Mouse (Mus musculus) kidney, embryonic 15.5 days (tissue): ENCODE data around the gene S100a1. TPM values are rescaled to one million over a fixed set of nuclear protein-coding genes. Genes with fewer than 3 reads are reported as not detected.

Source experiments
- ATAC-seq: fragments of 200-750 bp; cut with Nextera tagmentation; replicated peaks from 2 replicates; pipeline ENCODE4 v1.8.0; 2017; ENCODE audit warnings: moderate TSS enrichment; ENCODE audit not compliant: low FRiP score
- H3K27ac ChIP-seq: fragments of 300-500 bp; sonication (generic); 2 replicates; pipeline ENCODE4 v1.5.1; 2015; ENCODE audit warnings: mild to moderate bottlenecking, inconsistent platforms
- H3K27me3 ChIP-seq: fragments of 300-500 bp; sonication (generic); 2 replicates; pipeline ENCODE4 v1.6.1; 2015; ENCODE audit warnings: inconsistent platforms
- H3K36me3 ChIP-seq: fragments of 300-500 bp; sonication (generic); 2 replicates; pipeline ENCODE4 v1.6.1; 2015; ENCODE audit warnings: inconsistent platforms
- H3K4me1 ChIP-seq: fragments of 300-500 bp; sonication (generic); 2 replicates; pipeline ENCODE4 v1.6.1; 2015; ENCODE audit warnings: inconsistent platforms
- H3K4me2 ChIP-seq: fragments of 300-500 bp; sonication (generic); 2 replicates; pipeline ENCODE4 v1.6.1; 2015; ENCODE audit warnings: moderate library complexity, mild to moderate bottlenecking, inconsistent platforms
- H3K4me3 ChIP-seq: fragments of 300-500 bp; sonication (generic); replicated peaks from 2 replicates; pipeline ENCODE4 v1.5.1; 2015; ENCODE audit warnings: mild to moderate bottlenecking, inconsistent platforms
- H3K9ac ChIP-seq: fragments of 300-500 bp; sonication (generic); 2 replicates; pipeline ENCODE4 v1.6.1; 2015; ENCODE audit warnings: mild to moderate bottlenecking, inconsistent platforms
- H3K9me3 ChIP-seq: fragments of 300-500 bp; sonication (generic); replicated peaks from 2 replicates; pipeline ENCODE4 v1.6.1; 2016; ENCODE audit warnings: inconsistent platforms
- WGBS: fragments of 180-500 bp; shearing (Covaris S2); methylation state at CpG from one replicate; pipeline ENCODE4 v1.1.7; 2015; ENCODE audit warnings: mixed read lengths; 5-methylcytosine and 5-hydroxymethylcytosine counted together
- polyA plus RNA-seq: library from polyadenylated mRNA; unstranded; fragments of >200 nt; fragmentation: Nextera tagmentation; extraction: Ambion mirVana; gene quantifications from 2 replicates; pipeline ENCODE4 v1.2.1, GENCODE M21; 2015

S100a1 gene
- polyA plus RNA-seq, 1 experiment from 2014 or later, result 79.4 TPM

- H3K36me3 ChIP-seq, result no peaks in the 10 kb centered on the region
- no peak overlapping the region for H3K9ac ChIP-seq
- no peaks in the 10 kb centered on the region for H3K27me3 ChIP-seq
- 89% methylated on average over 7 of the region's 7 CpGs for WGBS
- no peak for ATAC-seq
- no peaks in the 10 kb centered on the region for H3K9me3 ChIP-seq
- H3K27ac ChIP-seq, result no peak overlapping the region
- peaks cover 11% of the 10 kb centered on the region; the same call in 1 of the 2 replicates for H3K4me1 ChIP-seq
- H3K4me3 ChIP-seq, result no peak overlapping the region
- no peak overlapping the region for H3K4me2 ChIP-seq
Observed at GRCm38 (mm10) chr3:90527291-90527873, 13.2 kb upstream of the S100a1 start.

GRCm38 (mm10) chr3:90526580-90526979, 12.4 kb upstream of the S100a1 start, which contains the start of gene S100a14:
Gene S100a14, plus strand, starts transcription at chr3:90526856.
- Histone ChIP-seq H3K9me3 (no peaks in the 10 kb centered on the region), H3K4me1 (peaks cover 11% of the 10 kb centered on the region; the same call in 1 of the 2 replicates), H3K4me2 (no peak within 1 kb of the TSS), H3K9ac (no peak within 1 kb of the TSS), H3K4me3 (no peak within 1 kb of the TSS), H3K27ac (0 out of 2 replicates have a peak within 1 kb of the TSS, but pooled peaks have one; percentile 2), H3K36me3 (no peaks in the 10 kb centered on the region), H3K27me3 (no peaks in the 10 kb centered on the region)
- WGBS, result 57% methylated on average over 5 of the region's 5 CpGs
- ATAC-seq, result peak; percentile 69; the same call in 1 of the 2 replicates

- H3K9me3 ChIP-seq, result no peaks in the 10 kb centered on the region
- no peaks in the 10 kb centered on the region for H3K27me3 ChIP-seq
- 66% methylated on average over 2 of the region's 2 CpGs for WGBS
- no peak overlapping the region for H3K4me2 ChIP-seq
- no peak for ATAC-seq
- H3K9ac ChIP-seq, result no peak overlapping the region
- no peak overlapping the region for H3K4me3 ChIP-seq
- no peaks in the 10 kb centered on the region for H3K36me3 ChIP-seq
- 0 out of 2 replicates have a peak overlapping the region, but pooled peaks have one; percentile 2 for H3K27ac ChIP-seq
- H3K4me1 ChIP-seq, result peaks cover 11% of the 10 kb centered on the region; the same call in 1 of the 2 replicates
Observed at GRCm38 (mm10) chr3:90526076-90526475, 11.9 kb upstream of the S100a1 start.

- peaks cover 11% of the 10 kb centered on the region; the same call in 1 of the 2 replicates for H3K4me1 ChIP-seq
Observed at GRCm38 (mm10) chr3:90525421-90525820, 11.2 kb upstream of the S100a1 start.

GRCm38 (mm10) chr3:90517711-90518110, 3.5 kb upstream of the S100a1 start:
- Histone ChIP-seq H3K27ac (no peak overlapping the region), H3K27me3 (no peaks in the 10 kb centered on the region), H3K4me1 (peaks cover 24% of the 10 kb centered on the region), H3K36me3 (no peaks in the 10 kb centered on the region), H3K9ac (no peak overlapping the region), H3K4me3 (no peak overlapping the region), H3K9me3 (no peaks in the 10 kb centered on the region), H3K4me2 (no peak overlapping the region)
- no peak for ATAC-seq
- 82% methylated on average over 4 of the region's 4 CpGs for WGBS

More at GRCm38 (mm10) chr3:90525421-90525820, 11.2 kb upstream of the S100a1 start:
- H3K36me3 ChIP-seq, result no peaks in the 10 kb centered on the region
- no peak overlapping the region for H3K9ac ChIP-seq
- H3K4me3 ChIP-seq, result no peak overlapping the region
- 0 out of 2 replicates have a peak, but pooled peaks have one; percentile 30 for ATAC-seq
- 65% methylated on average over 4 of the region's 4 CpGs for WGBS
- H3K4me2 ChIP-seq, result no peak overlapping the region
- no peak overlapping the region for H3K27ac ChIP-seq
- H3K27me3 ChIP-seq, result no peaks in the 10 kb centered on the region
- no peaks in the 10 kb centered on the region for H3K9me3 ChIP-seq

GRCm38 (mm10) chr3:90515789-90516188, 1.6 kb upstream of the S100a1 start:
- H3K4me2 ChIP-seq, result peak overlapping the region; percentile 80; the same call in 1 of the 2 replicates
- H3K27ac ChIP-seq, result no peak overlapping the region
- H3K9ac ChIP-seq, result no peak overlapping the region
- peaks cover 5% of the 10 kb centered on the region for H3K36me3 ChIP-seq
- H3K4me3 ChIP-seq, result no peak overlapping the region
- WGBS, result 92% methylated on average over 4 of the region's 4 CpGs
- no peaks in the 10 kb centered on the region for H3K27me3 ChIP-seq
- no peaks in the 10 kb centered on the region for H3K9me3 ChIP-seq
- peaks cover 24% of the 10 kb centered on the region for H3K4me1 ChIP-seq
- ATAC-seq, result no peak

- H3K4me1 ChIP-seq, result peaks cover 24% of the 10 kb centered on the region
- 42% methylated on average over 1 of the region's 1 CpGs for WGBS
- H3K9me3 ChIP-seq, result no peaks in the 10 kb centered on the region
- peak overlapping the region; percentile 37 for H3K9ac ChIP-seq
- H3K4me3 ChIP-seq, result peak overlapping the region; percentile 45
- peak overlapping the region; percentile 80 for H3K4me2 ChIP-seq
- peak overlapping the region; percentile 74; the same call in 1 of the 2 replicates for H3K27ac ChIP-seq
- peaks cover 6% of the 10 kb centered on the region for H3K36me3 ChIP-seq
- ATAC-seq, result peak; percentile 32
- H3K27me3 ChIP-seq, result no peaks in the 10 kb centered on the region
Observed at GRCm38 (mm10) chr3:90515242-90515641, 1.1 kb upstream of the S100a1 start.

- H3K4me3 ChIP-seq, result peak overlapping the region; percentile 45
- H3K4me1 ChIP-seq, result peaks cover 26% of the 10 kb centered on the region
- peak; percentile 87 for ATAC-seq
- H3K4me2 ChIP-seq, result peak overlapping the region; percentile 80
- H3K27me3 ChIP-seq, result no peaks in the 10 kb centered on the region
- peak overlapping the region; percentile 74 for H3K27ac ChIP-seq
- H3K9me3 ChIP-seq, result no peaks in the 10 kb centered on the region
- peaks cover 6% of the 10 kb centered on the region for H3K36me3 ChIP-seq
- peak overlapping the region; percentile 37 for H3K9ac ChIP-seq
- 0% methylated on average over 10 of the region's 10 CpGs for WGBS
Observed at GRCm38 (mm10) chr3:90514691-90515090, 499 bp upstream of the S100a1 start.

GRCm38 (mm10) chr3:90512948-90513642, 1.1 kb downstream of the S100a1 start:
- H3K27ac ChIP-seq, result peak overlapping the region; percentile 74; the same call in 1 of the 2 replicates
- 70% methylated on average over 9 of the region's 9 CpGs for WGBS
- peaks cover 6% of the 10 kb centered on the region for H3K36me3 ChIP-seq
- H3K4me2 ChIP-seq, result peak overlapping the region; percentile 80
- peak overlapping the region; percentile 45 for H3K4me3 ChIP-seq
- H3K4me1 ChIP-seq, result peaks cover 30% of the 10 kb centered on the region
- no peaks in the 10 kb centered on the region for H3K27me3 ChIP-seq
- no peak overlapping the region; the same call in 1 of the 2 replicates for H3K9ac ChIP-seq
- ATAC-seq, result no peak
- no peaks in the 10 kb centered on the region for H3K9me3 ChIP-seq

- H3K27ac ChIP-seq, result no peak overlapping the region
- H3K9me3 ChIP-seq, result no peaks in the 10 kb centered on the region
- no peak for ATAC-seq
- 83% methylated on average over 5 of the region's 5 CpGs for WGBS
- H3K9ac ChIP-seq, result no peak overlapping the region
- peaks cover 38% of the 10 kb centered on the region for H3K4me1 ChIP-seq
- no peak overlapping the region for H3K4me2 ChIP-seq
- no peak overlapping the region for H3K4me3 ChIP-seq
- no peaks in the 10 kb centered on the region for H3K27me3 ChIP-seq
- peaks cover 10% of the 10 kb centered on the region for H3K36me3 ChIP-seq
Observed at GRCm38 (mm10) chr3:90512276-90512675, 1.9 kb downstream of the S100a1 start.

GRCm38 (mm10) chr3:90509747-90510123, 4.5 kb downstream of the S100a1 start:
- Histone ChIP-seq H3K4me2 (peak overlapping the region; percentile 62), H3K27ac (peak overlapping the region; percentile 79), H3K4me3 (peak overlapping the region; percentile 95), H3K9me3 (no peaks in the 10 kb centered on the region), H3K36me3 (peaks cover 35% of the 10 kb centered on the region), H3K27me3 (no peaks in the 10 kb centered on the region), H3K4me1 (peaks cover 31% of the 10 kb centered on the region), H3K9ac (no peak overlapping the region)
- WGBS, result 26% methylated on average over 2 of the region's 2 CpGs
- no peak for ATAC-seq
